Mouse (Mus musculus) heart, postnatal 0 days (tissue): ENCODE results near the gene Gm10100.
"Not testable (repeated sequence)": the region's sequence is repeated elsewhere in the genome, so short reads cannot be mapped to it uniquely, and the experiment has no call there.

Source experiments
- CTCF ChIP-seq: IDR thresholded peaks from 2 replicates; pipeline ENCODE4 v1.5.1; 2016; ENCODE audit warnings: antibody characterized with exemption, control low read depth, low read depth
- EP300 ChIP-seq: IDR thresholded peaks from 2 replicates; pipeline ENCODE4 v1.6.1; 2016; ENCODE audit warnings: antibody characterized with exemption, low read depth

- TF ChIP-seq CTCF, EP300: not testable (repeated sequence)
Observed at GRCm38 (mm10) chr10:77759582-77759981, 33.3 kb downstream of the Gm10100 start, which contains the start of gene Gm3233.
